In the genomic region with DNA sequence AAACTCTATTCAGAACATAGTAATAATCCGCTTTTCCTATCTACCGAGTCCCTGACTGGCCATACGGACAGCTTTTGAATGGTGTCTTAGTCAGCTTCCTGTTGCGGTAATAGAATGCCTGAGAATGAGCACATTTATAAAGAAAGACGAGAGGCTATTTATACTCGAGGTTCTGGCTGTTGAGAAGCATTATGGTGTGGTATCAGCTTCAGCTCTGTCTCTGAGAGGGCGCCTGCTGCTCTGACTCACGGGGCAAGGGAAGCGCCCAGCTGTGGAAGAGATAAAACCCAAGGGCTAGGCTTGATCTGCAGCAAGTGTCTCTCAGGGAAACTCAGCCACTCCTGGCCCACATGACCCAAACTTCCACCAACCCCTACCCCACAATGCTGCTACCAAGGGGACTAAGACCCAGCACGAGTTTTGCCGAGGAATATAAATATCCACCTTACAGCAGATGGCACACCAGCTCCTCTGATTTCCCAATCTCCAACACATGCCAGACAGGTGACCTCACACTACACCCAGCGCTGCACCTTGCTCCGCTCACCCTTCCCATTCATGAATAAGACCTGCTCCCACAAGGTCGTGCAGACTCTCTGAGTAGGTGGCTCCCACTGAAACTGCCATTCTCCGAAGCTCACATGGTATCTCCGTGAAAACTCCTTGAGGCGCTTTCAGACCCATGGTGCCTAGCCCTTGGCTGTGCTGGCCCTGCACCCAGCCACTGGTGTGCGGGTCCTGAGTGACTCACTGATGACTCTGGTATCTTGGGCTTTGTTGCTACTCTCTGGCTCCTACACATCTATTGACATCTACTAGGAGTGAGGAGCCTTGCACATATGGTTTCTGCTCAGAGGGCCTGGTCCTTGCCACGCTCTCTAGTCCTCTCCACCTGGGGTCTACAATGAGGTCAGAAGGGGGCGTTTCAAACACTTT, we compare ENCODE assay signal across 1 mouse cellular context.
TF ChIP-seq lines count a peak whose summit lies in the region.

No protein-coding gene starts in this region.

TF ChIP-seq in MEL, 35 proteins besides CTCF, POLR2A, EP300 and RAD21 (continued from another document):
- no peak for TF ChIP-seq MAZ (IDR thresholded peaks at IDR 0.05; ENCODE audit: low read depth, low read length)
- TF ChIP-seq TBP (IDR thresholded peaks at IDR 0.05; ENCODE audit: low read depth, low read length), result no peak
- TF ChIP-seq NELFE (IDR thresholded peaks at IDR 0.05; ENCODE audit: low read depth, low read length), result no peak
- TF ChIP-seq JUND (IDR thresholded peaks at IDR 0.05; ENCODE audit: low read depth, low read length), result no peak
- TF ChIP-seq BHLHE40 (IDR thresholded peaks at IDR 0.05; ENCODE audit: borderline replicate concordance, low read depth, low read length), result no peak
- no peak for TF ChIP-seq RCOR1 (IDR thresholded peaks at IDR 0.05; ENCODE audit: low read depth, low read length)
- no peak for TF ChIP-seq ZMIZ1 (IDR thresholded peaks at IDR 0.05; ENCODE audit: low read depth, low read length)
- no peak for TF ChIP-seq CHD2 (IDR thresholded peaks at IDR 0.05; ENCODE audit: low read length)
